Mouse (Mus musculus) mouse trophoblast stem cell (cell line): ENCODE data around the gene Zfp947.
"Not testable (repeated sequence)": the region's sequence is repeated elsewhere in the genome, so short reads cannot be mapped to it uniquely, and the experiment has no call there.

Experiments
- in situ Hi-C, 2 experiments: fragments of 300-500 bp; cut with MseI, MboI; formaldehyde crosslinking; loops; 2 replicates in 1 of 2; 3 replicates in 1 of 2; pipeline ENCODE4 v1.15.1; 2025

Gene Zfp947

GRCm38 (mm10) chr17:22165722-22166294, at the start of gene Zfp947:
Gene Zfp947, minus strand, starts transcription at chr17:22166190.
- in situ Hi-C loops = not testable (repeated sequence)

- in situ Hi-C loops = not testable (repeated sequence)
Measured at GRCm38 (mm10) chr17:22165304-22165703, 686 bp downstream of the Zfp947 start.

- in situ Hi-C loops = not testable (repeated sequence)
Measured at GRCm38 (mm10) chr17:22153951-22154350, 12.0 kb downstream of the Zfp947 start.

- in situ Hi-C loops = no loop called here
Measured at GRCm38 (mm10) chr17:22118770-22119169, 47.2 kb downstream of the Zfp947 start.
